Mouse (Mus musculus) limb, embryonic 14.5 days (tissue): Measurements from ENCODE around the gene Ppp1r1c. TPM values are rescaled to one million over a fixed set of nuclear protein-coding genes. Genes with fewer than 3 reads are reported as not detected.

ENCODE experiments used
- ATAC-seq: fragments of 200-750 bp; cut with Nextera tagmentation; 2 replicates; pipeline ENCODE4 v1.8.0; 2017; ENCODE audit warnings: low read depth, moderate number of reproducible peaks, moderate TSS enrichment; ENCODE audit not compliant: low FRiP score
- DNase-seq: peaks from one replicate; pipeline ENCODE4 v3.0.0-alpha.2; 2015; ENCODE audit warnings: low spot score
- H3K27ac ChIP-seq: fragments of 300-500 bp; sonication (generic); replicated peaks from 2 replicates; pipeline ENCODE4 v1.5.1; 2014; ENCODE audit warnings: low read depth, mild to moderate bottlenecking, low read length, moderate library complexity, mixed read lengths
- H3K27me3 ChIP-seq: fragments of 300-500 bp; sonication (generic); 2 replicates; pipeline ENCODE4 v1.6.1; 2014; ENCODE audit warnings: low read length, mixed read lengths; ENCODE audit not compliant: control insufficient read depth, insufficient read depth
- H3K36me3 ChIP-seq: fragments of 300-500 bp; sonication (generic); 2 replicates; pipeline ENCODE4 v1.6.1; 2014; ENCODE audit warnings: mild to moderate bottlenecking, low read length, moderate library complexity, mixed read lengths; ENCODE audit not compliant: control insufficient read depth, insufficient read depth
- H3K4me1 ChIP-seq: fragments of 300-500 bp; sonication (generic); 2 replicates; pipeline ENCODE4 v1.6.1; 2014; ENCODE audit warnings: antibody characterized with exemption, low read length, mixed read lengths; ENCODE audit not compliant: control insufficient read depth, insufficient read depth
- H3K4me2 ChIP-seq: fragments of 300-500 bp; sonication (generic); replicated peaks from 2 replicates; pipeline ENCODE4 v1.6.1; 2014; ENCODE audit warnings: low read depth, mild to moderate bottlenecking, low read length, moderate library complexity; ENCODE audit not compliant: severe bottlenecking
- H3K4me3 ChIP-seq: fragments of 300-500 bp; sonication (generic); replicated peaks from 2 replicates; pipeline ENCODE4 v1.5.1; 2014; ENCODE audit warnings: low read length
- H3K9ac ChIP-seq: fragments of 300-500 bp; sonication (generic); 2 replicates; pipeline ENCODE4 v1.6.1; 2014; ENCODE audit warnings: mild to moderate bottlenecking, low read depth, low read length, moderate library complexity; ENCODE audit not compliant: severe bottlenecking
- H3K9me3 ChIP-seq: fragments of 300-500 bp; sonication (generic); 2 replicates; pipeline ENCODE4 v1.6.1; 2016; ENCODE audit warnings: low read length; ENCODE audit not compliant: control insufficient read depth
- POLR2A ChIP-seq: fragments of 200-500 bp; IDR thresholded peaks from 2 replicates; pipeline ENCODE4 v1.8.0; 2012; ENCODE audit warnings: inconsistent platforms, mild to moderate bottlenecking, moderate library complexity, borderline replicate concordance; ENCODE audit not compliant: insufficient read depth, insufficient read length; ENCODE audit errors: extremely low read depth
- WGBS: fragments of 180-500 bp; shearing (Covaris S2); extraction: QIAGEN DNeasy Blood & Tissue Kit; methylation state at CpG from one replicate; pipeline ENCODE4 v1.1.7; 2014; 5-methylcytosine and 5-hydroxymethylcytosine counted together
- polyA plus RNA-seq, 2 experiments: library from polyadenylated mRNA; depleted of rRNA in 1 of 2; stranded (reverse) in 1 of 2; unstranded in 1 of 2; fragments of >200 nt; fragmentation: Nextera tagmentation in 1 of 2; extraction: Ambion mirVana in 1 of 2; gene quantifications; 2 replicates each; pipeline versions ENCODE4 v1.2.1 to v1.2.3; 2012 to 2014

Gene Ppp1r1c
- polyA plus RNA-seq, 2 experiments = 0.08 to 0.12 TPM

GRCm38 (mm10) chr2:79780772-79781171, 73.2 kb downstream of the Ppp1r1c start:
- ATAC-seq = no peak
- no peak overlapping the region for H3K4me2 ChIP-seq
- H3K27me3 ChIP-seq = no peaks in the 10 kb centered on the region
- H3K27ac ChIP-seq = no peak overlapping the region
- no peak overlapping the region for H3K4me3 ChIP-seq
- TF ChIP-seq POLR2A = no peak
- H3K9ac ChIP-seq = no peak overlapping the region
- H3K36me3 ChIP-seq = no peaks in the 10 kb centered on the region
- no peaks in the 10 kb centered on the region for H3K9me3 ChIP-seq
- H3K4me1 ChIP-seq = peaks cover 8% of the 10 kb centered on the region
- no peak for DNase-seq
- 69% methylated on average over 7 of the region's 7 CpGs for WGBS

- Histone ChIP-seq H3K4me2 (no peak overlapping the region), H3K9ac (no peak overlapping the region), H3K9me3 (no peaks in the 10 kb centered on the region), H3K27ac (peak overlapping the region; percentile 65; the same call in 1 of the 2 replicates), H3K27me3 (no peaks in the 10 kb centered on the region), H3K4me1 (peaks cover 11% of the 10 kb centered on the region), H3K36me3 (no peaks in the 10 kb centered on the region), H3K4me3 (no peak overlapping the region)
- DNase-seq = peak; percentile 41
- no peak for ATAC-seq
- no peak for TF ChIP-seq POLR2A
- WGBS = 35% methylated on average over 8 of the region's 8 CpGs
Observed at GRCm38 (mm10) chr2:79785541-79786134, 78.1 kb downstream of the Ppp1r1c start.

GRCm38 (mm10) chr2:79786467-79786866, 78.9 kb downstream of the Ppp1r1c start:
- H3K36me3 ChIP-seq = no peaks in the 10 kb centered on the region
- ATAC-seq (no peak), DNase-seq (no peak)
- H3K27ac ChIP-seq = no peak overlapping the region
- no peak overlapping the region for H3K4me3 ChIP-seq
- H3K27me3 ChIP-seq = no peaks in the 10 kb centered on the region
- no peak overlapping the region for H3K4me2 ChIP-seq
- no peaks in the 10 kb centered on the region for H3K9me3 ChIP-seq
- no peak overlapping the region for H3K9ac ChIP-seq
- WGBS = 91% methylated on average over 11 of the region's 11 CpGs
- no peak for TF ChIP-seq POLR2A
- peaks cover 11% of the 10 kb centered on the region for H3K4me1 ChIP-seq

GRCm38 (mm10) chr2:79793186-79793585, 85.6 kb downstream of the Ppp1r1c start:
- Histone ChIP-seq H3K4me1 (no peaks in the 10 kb centered on the region), H3K27me3 (no peaks in the 10 kb centered on the region), H3K36me3 (no peaks in the 10 kb centered on the region), H3K9me3 (no peaks in the 10 kb centered on the region), H3K4me2 (no peak overlapping the region), H3K4me3 (no peak overlapping the region), H3K9ac (no peak overlapping the region), H3K27ac (no peak overlapping the region)
- TF ChIP-seq POLR2A = no peak
- WGBS = 77% methylated on average over 2 of the region's 2 CpGs
- DNase-seq (no peak), ATAC-seq (no peak)

- ATAC-seq = no peak
- WGBS = 48% methylated on average over 2 of the region's 2 CpGs
- no peak for TF ChIP-seq POLR2A
Observed at GRCm38 (mm10) chr2:79797444-79797843, 89.9 kb downstream of the Ppp1r1c start.

GRCm38 (mm10) chr2:79798627-79799026, 91.0 kb downstream of the Ppp1r1c start:
- peak; percentile 41; the same call in 1 of the 2 replicates for ATAC-seq

More at GRCm38 (mm10) chr2:79797444-79797843, 89.9 kb downstream of the Ppp1r1c start:
- no peaks in the 10 kb centered on the region for H3K4me1 ChIP-seq
- H3K27me3 ChIP-seq = no peaks in the 10 kb centered on the region
- no peak overlapping the region for H3K9ac ChIP-seq
- no peaks in the 10 kb centered on the region for H3K36me3 ChIP-seq
- no peak overlapping the region for H3K4me2 ChIP-seq
- H3K9me3 ChIP-seq = no peaks in the 10 kb centered on the region
- H3K4me3 ChIP-seq = no peak overlapping the region
- DNase-seq = no peak
- H3K27ac ChIP-seq = no peak overlapping the region

More at GRCm38 (mm10) chr2:79798627-79799026, 91.0 kb downstream of the Ppp1r1c start:
- Histone ChIP-seq H3K9me3 (no peaks in the 10 kb centered on the region), H3K27ac (no peak overlapping the region), H3K36me3 (no peaks in the 10 kb centered on the region), H3K9ac (no peak overlapping the region), H3K4me3 (no peak overlapping the region), H3K4me1 (no peaks in the 10 kb centered on the region), H3K4me2 (no peak overlapping the region), H3K27me3 (no peaks in the 10 kb centered on the region)
- no peak for TF ChIP-seq POLR2A
- no peak for DNase-seq
- 49% methylated on average over 7 of the region's 7 CpGs for whole genome bisulfite sequencing
